Mouse (Mus musculus) gonadal fat pad, adult 2 months (tissue): ENCODE results near the gene Epor. TPM values are rescaled to one million over a fixed set of nuclear protein-coding genes. Genes with fewer than 3 reads are reported as not detected.

Experiments
- polyA plus RNA-seq: library from polyadenylated mRNA; depleted of rRNA; stranded (reverse); fragments of >200 nt; gene quantifications from 2 replicates; pipeline ENCODE4 v1.2.3, GENCODE M21; 2012; rRNA removed

Gene Epor
- polyA plus RNA-seq, 1 experiment, result 6.4 TPM

Other genes with a start within 250 kb of the Epor start
- 42.1 and 42.8 TPM in 2 replicates for gene Ldlr, start 240.0 kb downstream of the Epor start, polyA plus RNA-seq
- 1.6 and 2.7 TPM in 2 replicates for gene Spc24, start 203.2 kb downstream of the Epor start, polyA plus RNA-seq
- 29.5 and 33.5 TPM in 2 replicates for gene Kank2, start 164.8 kb downstream of the Epor start, polyA plus RNA-seq
- 7.7 and 46.6 TPM in 2 replicates for gene Angptl8, start 128.0 kb downstream of the Epor start, polyA plus RNA-seq
- gene Dock6, start 110.9 kb downstream of the Epor start, polyA plus RNA-seq, result 76.2 and 76.8 TPM in 2 replicates
- gene Rab3d, start 45.3 kb downstream of the Epor start, polyA plus RNA-seq, result 99.0 and 149 TPM in 2 replicates
- gene Ccdc159, start 36.0 kb downstream of the Epor start, polyA plus RNA-seq, result 7.8 and 8.3 TPM in 2 replicates
- 174 and 269 TPM in 2 replicates for gene Tmem205, start 36.0 kb downstream of the Epor start, polyA plus RNA-seq
- 9.2 and 9.8 TPM in 2 replicates for gene Plppr2, start 26.5 kb downstream of the Epor start, polyA plus RNA-seq
- 6.9 and 10.4 TPM in 2 replicates for gene Swsap1, start 7.8 kb downstream of the Epor start, polyA plus RNA-seq
- 30.4 and 37.1 TPM in 2 replicates for gene Rgl3, start 25.9 kb upstream of the Epor start, polyA plus RNA-seq
- 0.66 and 1.2 TPM in 2 replicates for gene Ccdc151, start 39.1 kb upstream of the Epor start, polyA plus RNA-seq
- gene Prkcsh, start 39.3 kb upstream of the Epor start, polyA plus RNA-seq, result 72.1 and 108 TPM in 2 replicates
- 0.05 and 0.20 TPM in 2 replicates for gene Elavl3, start 88.5 kb upstream of the Epor start, polyA plus RNA-seq
- gene Gm49318, start 107.8 kb upstream of the Epor start, polyA plus RNA-seq, result not detected in 2 replicates
- 12.7 and 15.7 TPM in 2 replicates for gene Zfp653, start 107.9 kb upstream of the Epor start, polyA plus RNA-seq
- 43.8 and 48.3 TPM in 2 replicates for gene Ecsit, start 121.9 kb upstream of the Epor start, polyA plus RNA-seq
- 145 and 181 TPM in 2 replicates for gene Cnn1, start 135.7 kb upstream of the Epor start, polyA plus RNA-seq
- 145 and 171 TPM in 2 replicates for gene Elof1, start 153.7 kb upstream of the Epor start, polyA plus RNA-seq
- 256 and 495 TPM in 2 replicates for gene Acp5, start 172.2 kb upstream of the Epor start, polyA plus RNA-seq
- 96.3 and 128 TPM in 2 replicates for gene Pigyl, start 193.3 kb upstream of the Epor start, polyA plus RNA-seq
- 0.93 and 1.0 TPM in 2 replicates for gene Zfp872, start 224.6 kb upstream of the Epor start, polyA plus RNA-seq